Comparison of ENCODE assay signal across 8 mouse cellular contexts in genomic region chr7:131411221-131411940, GRCm38 (mm10). TPM values are rescaled to one million over a fixed set of nuclear protein-coding genes. Genes with fewer than 3 reads are reported as not detected.
A peak's percentile ranks its signal among the peaks of the same experiment; 100 is the strongest.
DNase-seq lines count a peak whose midpoint lies in the region; ATAC-seq and TF ChIP-seq lines count a peak whose summit lies in the region.

No protein-coding gene starts in this region.

- peak overlapping the region; percentile 91 for H3K9ac ChIP-seq in kidney, embryonic 15.5 days

- peaks cover 12% of the 10 kb centered on the region for H3K4me1 ChIP-seq in heart, embryonic 10.5 days
- H3K4me1 ChIP-seq in kidney, embryonic 15.5 days: peaks cover 36% of the 10 kb centered on the region

- TF ChIP-seq CTCF in layer of hippocampus, adult 2 months (conservative IDR thresholded peaks at IDR 0.05): no peak

- H3K9me3 ChIP-seq in heart, embryonic 10.5 days: no peaks in the 10 kb centered on the region
- H3K9me3 ChIP-seq in kidney, embryonic 15.5 days (replicated peaks): no peaks in the 10 kb centered on the region

- 56% methylated on average over 10 of the region's 10 CpGs for WGBS in heart, embryonic 10.5 days
- 15% methylated on average over 10 of the region's 10 CpGs for WGBS in kidney, embryonic 15.5 days

- ATAC-seq in kidney, embryonic 15.5 days (replicated peaks; ENCODE audit: low FRiP score): no peak
- no peak for ATAC-seq in megakaryocyte progenitor cell, adult 5-6 weeks (replicated peaks; ENCODE audit: poor library complexity)

- H3K27ac ChIP-seq in layer of hippocampus, adult 2 months: peak overlapping the region; percentile 92; the same call in 1 of the 2 replicates
- no peak overlapping the region for H3K27ac ChIP-seq in heart, embryonic 10.5 days
- H3K27ac ChIP-seq in kidney, embryonic 15.5 days: peak overlapping the region; percentile 70

- H3K4me2 ChIP-seq in kidney, embryonic 15.5 days: peak overlapping the region; percentile 74

- no peaks in the 10 kb centered on the region for H3K27me3 ChIP-seq in heart, embryonic 10.5 days (ENCODE audit: insufficient read depth, poor library complexity, severe bottlenecking)
- H3K27me3 ChIP-seq in kidney, embryonic 15.5 days: no peaks in the 10 kb centered on the region

- H3K4me3 ChIP-seq in layer of hippocampus, adult 2 months: peak overlapping the region; percentile 80
- peak overlapping the region; percentile 98 for H3K4me3 ChIP-seq in heart, embryonic 10.5 days
- H3K4me3 ChIP-seq in kidney, embryonic 15.5 days (replicated peaks): peak overlapping the region; percentile 89

- DNase-seq in layer of hippocampus, adult 2 months (ENCODE audit: low spot score in 2 of 2): no peak
- DNase-seq in layer of hippocampus, postnatal 14 days (ENCODE audit: low spot score in 2 of 2): no peak
- DNase-seq in cerebellum, adult 8-10 months: peak; percentile 11
- DNase-seq in heart, embryonic 10.5 days (ENCODE audit: low spot score): no peak
- peak; percentile 68 for DNase-seq in lung, postnatal 25 days (ENCODE audit: low spot score)
- DNase-seq in layer of hippocampus, adult 11-12 months (ENCODE audit: low spot score): no peak

- no peaks in the 10 kb centered on the region for H3K36me3 ChIP-seq in heart, embryonic 10.5 days
- H3K36me3 ChIP-seq in kidney, embryonic 15.5 days: no peaks in the 10 kb centered on the region; the same call in 1 of the 2 replicates

RNA-seq across cellular contexts. Expression of gene Acadsb, which starts 1.0 kb away (rescaled TPM):
- total RNA-seq in layer of hippocampus, adult 2 months (2021): 10 to 100 TPM; 83.9 to 92.3 TPM
- total RNA-seq in layer of hippocampus, postnatal 14 days (2021): 10 to 100 TPM; 68.2 to 70.0 TPM
- polyA plus RNA-seq in heart, embryonic 10.5 days (2016; fragmentation: Nextera tagmentation; extraction: Ambion mirVana): 56.5 and 61.3 TPM in 2 replicates
- polyA plus RNA-seq in kidney, embryonic 15.5 days (2015; fragmentation: Nextera tagmentation; extraction: Ambion mirVana): 99.4 and 101 TPM in 2 replicates
- 27.5 and 27.8 TPM in 2 replicates for total RNA-seq in megakaryocyte progenitor cell, adult 5-6 weeks (2015)
- total RNA-seq in megakaryocyte progenitor cell, adult 5-6 weeks (2017): 39.9 and 46.6 TPM in 2 replicates

RNA-seq across cellular contexts. Expression of gene Ikzf5, which starts 1.1 kb away (rescaled TPM):
- total RNA-seq in layer of hippocampus, adult 2 months (2021): 10 to 100 TPM; 52.3 to 55.6 TPM
- total RNA-seq in layer of hippocampus, postnatal 14 days (2021): 10 to 100 TPM; 43.8 to 51.4 TPM
- 10.6 and 12.7 TPM in 2 replicates for polyA plus RNA-seq in heart, embryonic 10.5 days (2016; fragmentation: Nextera tagmentation; extraction: Ambion mirVana)
- polyA plus RNA-seq in kidney, embryonic 15.5 days (2015; fragmentation: Nextera tagmentation; extraction: Ambion mirVana): 14.9 and 16.4 TPM in 2 replicates
- 27.7 and 30.6 TPM in 2 replicates for total RNA-seq in megakaryocyte progenitor cell, adult 5-6 weeks (2015)
- 25.3 and 31.2 TPM in 2 replicates for total RNA-seq in megakaryocyte progenitor cell, adult 5-6 weeks (2017)

RNA-seq across cellular contexts. Expression of gene Pstk, which starts 40.4 kb away (rescaled TPM):
- total RNA-seq in layer of hippocampus, adult 2 months (2021): 10 to 100 TPM; 50.1 to 57.4 TPM
- 10 to 100 TPM; 42.2 to 51.4 TPM for total RNA-seq in layer of hippocampus, postnatal 14 days (2021)
- 90.8 and 92.4 TPM in 2 replicates for polyA plus RNA-seq in heart, embryonic 10.5 days (2016; fragmentation: Nextera tagmentation; extraction: Ambion mirVana)
- polyA plus RNA-seq in kidney, embryonic 15.5 days (2015; fragmentation: Nextera tagmentation; extraction: Ambion mirVana): 62.6 and 63.0 TPM in 2 replicates
- total RNA-seq in megakaryocyte progenitor cell, adult 5-6 weeks (2015): 31.2 and 36.4 TPM in 2 replicates
- total RNA-seq in megakaryocyte progenitor cell, adult 5-6 weeks (2017): 13.8 and 33.4 TPM in 2 replicates

RNA-seq across cellular contexts. Expression of gene 2310057M21Rik, which starts 48.8 kb away (rescaled TPM):
- total RNA-seq in layer of hippocampus, adult 2 months (2021): 10 to 100 TPM; 25.7 to 32.2 TPM
- 10 to 100 TPM; 30.5 to 31.0 TPM for total RNA-seq in layer of hippocampus, postnatal 14 days (2021)
- 26.1 and 29.2 TPM in 2 replicates for polyA plus RNA-seq in heart, embryonic 10.5 days (2016; fragmentation: Nextera tagmentation; extraction: Ambion mirVana)
- 22.1 and 22.7 TPM in 2 replicates for polyA plus RNA-seq in kidney, embryonic 15.5 days (2015; fragmentation: Nextera tagmentation; extraction: Ambion mirVana)
- total RNA-seq in megakaryocyte progenitor cell, adult 5-6 weeks (2015): 11.0 and 21.7 TPM in 2 replicates
- total RNA-seq in megakaryocyte progenitor cell, adult 5-6 weeks (2017): 5.6 and 8.7 TPM in 2 replicates

Comparison
In these comparisons a context has a peak if more than half of its experiments do, and no peak if none do; other contexts are left out.
1. DNase-seq: peak in cerebellum, adult 8-10 months (single experiment) and lung, postnatal 25 days (single experiment); none in layer of hippocampus, adult 2 months (0 of 2), layer of hippocampus, postnatal 14 days (0 of 2), heart, embryonic 10.5 days (single experiment) and layer of hippocampus, adult 11-12 months (single experiment).
2. Peak in every context shown above with its lines, with median percentiles within 50 percentile points of each other: H3K4me3 ChIP-seq.